Mouse (Mus musculus) megakaryocyte, embryonic 14.5 days (primary cell): ENCODE measurements around the gene Gm20388.

Experiments
- FLI1 ChIP-seq: IDR thresholded peaks from 2 replicates; pipeline ENCODE4 v1.6.1; 2012; ENCODE audit warnings: low read length, inconsistent platforms, mixed read lengths
- GATA1 ChIP-seq: IDR thresholded peaks from 3 replicates; pipeline ENCODE4 v1.6.1; 2012; ENCODE audit warnings: mixed read lengths, low read length, inconsistent platforms, borderline replicate concordance

GRCm38 (mm10) chr8:124278956-124279689 is 4368.5 kb downstream of the Gm20388 start:
- no peak for TF ChIP-seq GATA1
- TF ChIP-seq FLI1 = no peak
